Mouse (Mus musculus) hindbrain, embryonic 14.5 days (tissue): ENCODE results near the gene L1td1. TPM values are rescaled to one million over a fixed set of nuclear protein-coding genes. Genes with fewer than 3 reads are reported as not detected.

ENCODE experiments used
- ATAC-seq: fragments of 200-750 bp; cut with Nextera tagmentation; 2 replicates; pipeline ENCODE4 v1.8.0; 2017; ENCODE audit warnings: moderate number of reproducible peaks, mild to moderate bottlenecking, moderate TSS enrichment, moderate library complexity; ENCODE audit not compliant: low FRiP score
- DNase-seq: peaks from one replicate; pipeline ENCODE4 v3.0.0-alpha.2; 2015; ENCODE audit warnings: low spot score
- H3K27ac ChIP-seq: fragments of 300-500 bp; sonication (generic); 2 replicates; pipeline ENCODE4 v1.5.1; 2014; ENCODE audit warnings: mild to moderate bottlenecking, moderate library complexity
- H3K27me3 ChIP-seq: fragments of 300-500 bp; sonication (generic); 2 replicates; pipeline ENCODE4 v1.6.1; 2014; ENCODE audit warnings: mild to moderate bottlenecking, low read length, mixed read lengths; ENCODE audit not compliant: control insufficient read depth, insufficient read depth
- H3K36me3 ChIP-seq: fragments of 300-500 bp; sonication (generic); replicated peaks from 2 replicates; pipeline ENCODE4 v1.6.1; 2014; ENCODE audit not compliant: control insufficient read depth, insufficient read depth
- H3K4me1 ChIP-seq: fragments of 300-500 bp; sonication (generic); replicated peaks from 2 replicates; pipeline ENCODE4 v1.6.1; 2014; ENCODE audit warnings: antibody characterized with exemption, low read length, mixed read lengths; ENCODE audit not compliant: control insufficient read depth, insufficient read depth
- H3K4me2 ChIP-seq: fragments of 300-500 bp; sonication (generic); replicated peaks from 2 replicates; pipeline ENCODE4 v1.6.1; 2014; ENCODE audit warnings: mild to moderate bottlenecking, moderate library complexity
- H3K4me3 ChIP-seq: fragments of 300-500 bp; sonication (generic); replicated peaks from 2 replicates; pipeline ENCODE4 v1.5.1; 2014; ENCODE audit warnings: mild to moderate bottlenecking, low read length
- H3K9ac ChIP-seq: fragments of 300-500 bp; sonication (generic); 2 replicates; pipeline ENCODE4 v1.6.1; 2014
- H3K9me3 ChIP-seq: fragments of 300-500 bp; sonication (generic); 2 replicates; pipeline ENCODE4 v1.6.1; 2016; ENCODE audit warnings: low read length; ENCODE audit not compliant: control insufficient read depth
- WGBS: fragments of 180-500 bp; shearing (Covaris S2); extraction: QIAGEN DNeasy Blood & Tissue Kit; methylation state at CpG from one replicate; pipeline ENCODE4 v1.1.7; 2014; 5-methylcytosine and 5-hydroxymethylcytosine counted together
- polyA plus RNA-seq: library from polyadenylated mRNA; unstranded; fragments of >200 nt; fragmentation: Nextera tagmentation; extraction: Ambion mirVana; gene quantifications from 2 replicates; pipeline ENCODE4 v1.2.1, GENCODE M21; 2014

L1td1 gene
- polyA plus RNA-seq, 1 experiment from 2014 or later = not detected

DNA sequence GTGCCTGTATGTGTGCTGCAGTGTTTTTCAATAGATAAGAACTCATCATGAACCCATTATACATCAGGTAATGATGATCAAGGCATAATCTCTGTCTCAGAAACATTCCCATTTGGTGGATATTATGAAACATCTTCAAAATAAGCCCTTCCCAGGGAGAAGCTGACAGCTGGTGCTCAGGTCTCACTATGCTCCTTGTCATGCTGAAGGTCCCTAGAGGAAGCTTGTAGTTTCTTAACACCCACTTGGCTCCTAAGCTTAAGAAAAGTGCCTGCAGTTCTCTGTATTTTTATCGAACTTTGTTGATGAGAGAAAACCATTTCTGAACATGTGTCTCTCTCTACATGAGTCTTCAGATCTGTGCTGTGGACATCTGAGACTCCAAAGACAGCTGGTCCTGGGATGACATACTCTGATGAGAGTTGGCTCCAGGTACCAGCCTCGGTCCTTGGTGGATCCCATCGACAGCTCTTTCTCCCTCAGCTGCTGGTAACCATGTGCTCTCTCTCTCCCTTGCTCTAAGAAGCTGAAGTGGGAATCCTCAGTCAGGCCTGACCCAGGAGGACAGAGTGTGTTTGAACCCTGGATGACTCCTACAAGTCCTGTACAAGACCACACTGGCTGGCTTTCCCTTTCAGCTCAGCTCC lies 32.5 kb downstream of the L1td1 start:
- ATAC-seq = no peak
- H3K4me2 ChIP-seq = no peak overlapping the region
- no peaks in the 10 kb centered on the region for H3K27me3 ChIP-seq
- H3K9me3 ChIP-seq = no peaks in the 10 kb centered on the region
- 76% methylated on average over 3 of the region's 3 CpGs for WGBS
- no peaks in the 10 kb centered on the region for H3K36me3 ChIP-seq
- H3K4me3 ChIP-seq = no peak overlapping the region
- no peak for DNase-seq
- H3K27ac ChIP-seq = no peak overlapping the region
- 0 out of 2 replicates have a peak, but pooled peaks cover 5% of the 10 kb centered on the region for H3K4me1 ChIP-seq
- H3K9ac ChIP-seq = no peak overlapping the region

GRCm38 (mm10) chr4:98767134-98768133 lies 40.9 kb downstream of the L1td1 start:
- Histone ChIP-seq H3K4me2 (no peak overlapping the region), H3K9me3 (no peaks in the 10 kb centered on the region), H3K27ac (no peak overlapping the region), H3K36me3 (no peaks in the 10 kb centered on the region; the same call in 1 of the 2 replicates), H3K9ac (no peak overlapping the region), H3K4me3 (no peak overlapping the region), H3K27me3 (no peaks in the 10 kb centered on the region), H3K4me1 (no peaks in the 10 kb centered on the region)
- WGBS = 82% methylated on average over 14 of the region's 14 CpGs
- ATAC-seq = no peak
- no peak for DNase-seq

- Histone ChIP-seq H3K9me3 (no peaks in the 10 kb centered on the region), H3K4me3 (no peak overlapping the region), H3K9ac (no peak overlapping the region), H3K4me2 (no peak overlapping the region), H3K4me1 (no peaks in the 10 kb centered on the region; the same call in 1 of the 2 replicates), H3K36me3 (no peaks in the 10 kb centered on the region), H3K27me3 (no peaks in the 10 kb centered on the region), H3K27ac (no peak overlapping the region)
- WGBS = 93% methylated on average over 5 of the region's 5 CpGs
- DNase-seq (no peak), ATAC-seq (no peak)
Observed at GRCm38 (mm10) chr4:98773785-98774184, 47.3 kb downstream of the L1td1 start.

DNA sequence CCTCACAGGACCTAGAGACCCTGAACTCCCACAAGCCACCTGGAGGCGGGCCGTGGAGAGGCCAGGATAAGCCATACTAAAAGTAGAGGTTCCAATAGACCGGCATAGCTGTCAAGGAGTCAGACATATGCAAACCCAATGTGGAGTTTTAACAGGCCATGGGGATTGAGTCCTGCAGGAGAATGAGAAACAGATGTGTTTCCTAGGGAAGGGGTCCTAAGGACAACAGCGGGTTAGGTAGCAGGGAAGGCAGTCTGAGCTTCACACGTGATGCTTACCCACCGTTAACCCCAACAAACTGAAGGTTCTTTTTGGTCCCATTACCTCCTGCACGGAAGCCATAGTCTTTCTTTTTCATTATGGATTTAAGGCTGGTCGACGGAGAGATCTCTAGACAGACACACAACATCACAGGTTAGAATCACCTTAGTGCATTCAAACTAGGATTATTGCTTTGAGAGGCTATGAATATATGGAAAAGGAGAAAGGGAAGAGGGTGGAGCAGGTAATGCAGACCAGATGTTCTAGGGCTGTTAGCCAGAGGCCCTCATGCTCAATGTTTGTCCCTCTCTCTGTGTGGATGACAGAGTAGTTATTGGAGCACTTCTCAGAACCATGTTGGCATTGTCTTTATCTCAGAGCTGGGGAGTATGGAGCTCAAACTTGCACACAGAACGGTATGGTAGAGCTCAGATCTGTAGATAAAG lies 50.3 kb downstream of the L1td1 start:
- WGBS = 89% methylated on average over 10 of the region's 10 CpGs
- no peaks in the 10 kb centered on the region for H3K9me3 ChIP-seq
- no peaks in the 10 kb centered on the region; the same call in 1 of the 2 replicates for H3K4me1 ChIP-seq
- no peak for ATAC-seq
- H3K27ac ChIP-seq = no peak overlapping the region
- no peak overlapping the region for H3K4me3 ChIP-seq
- no peaks in the 10 kb centered on the region for H3K36me3 ChIP-seq
- H3K27me3 ChIP-seq = no peaks in the 10 kb centered on the region; the same call in none of the 2 replicates
- no peak overlapping the region for H3K4me2 ChIP-seq
- H3K9ac ChIP-seq = no peak overlapping the region
- no peak for DNase-seq

GRCm38 (mm10) chr4:98777464-98777863 lies 50.9 kb downstream of the L1td1 start:
- WGBS = 92% methylated on average over 6 of the region's 6 CpGs
- H3K4me1 ChIP-seq = no peaks in the 10 kb centered on the region; the same call in 1 of the 2 replicates
- ATAC-seq (no peak), DNase-seq (no peak)
- no peak overlapping the region for H3K9ac ChIP-seq
- no peaks in the 10 kb centered on the region; the same call in none of the 2 replicates for H3K27me3 ChIP-seq
- H3K4me3 ChIP-seq = no peak overlapping the region
- no peak overlapping the region for H3K27ac ChIP-seq
- H3K9me3 ChIP-seq = no peaks in the 10 kb centered on the region
- no peak overlapping the region for H3K4me2 ChIP-seq
- H3K36me3 ChIP-seq = no peaks in the 10 kb centered on the region

DNA sequence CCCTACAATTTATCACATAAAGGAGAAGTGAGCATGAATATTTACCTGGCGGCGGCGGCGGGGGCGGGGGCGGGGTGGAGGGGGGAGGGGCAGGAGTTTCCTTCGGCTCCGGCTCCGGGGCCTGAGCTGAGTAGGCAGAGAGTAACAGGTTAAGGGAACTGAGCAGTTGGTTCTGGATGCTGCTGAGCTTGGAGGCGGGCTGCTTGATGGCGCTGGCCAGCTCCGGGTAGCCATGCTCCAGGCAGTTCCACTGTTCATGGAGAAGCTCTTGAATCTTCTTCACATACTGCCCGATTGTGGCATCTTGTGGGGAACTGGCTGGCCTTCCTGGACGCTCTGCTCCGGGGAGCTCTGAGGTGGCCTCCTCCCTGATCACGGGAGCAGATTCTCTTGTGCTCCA lies 51.7 kb downstream of the L1td1 start:
- H3K27ac ChIP-seq = no peak overlapping the region
- no peaks in the 10 kb centered on the region; the same call in 1 of the 2 replicates for H3K4me1 ChIP-seq
- peak overlapping the region; percentile 33 for H3K4me2 ChIP-seq
- no peak overlapping the region for H3K4me3 ChIP-seq
- no peaks in the 10 kb centered on the region; the same call in none of the 2 replicates for H3K27me3 ChIP-seq
- H3K9me3 ChIP-seq = no peaks in the 10 kb centered on the region
- 13% methylated on average over 16 of the region's 16 CpGs for WGBS
- H3K36me3 ChIP-seq = no peaks in the 10 kb centered on the region
- H3K9ac ChIP-seq = no peak overlapping the region
- DNase-seq (no peak), ATAC-seq (no peak)

GRCm38 (mm10) chr4:98785851-98786250 lies 59.3 kb downstream of the L1td1 start:
- Histone ChIP-seq H3K9ac (no peak overlapping the region), H3K27me3 (no peaks in the 10 kb centered on the region), H3K27ac (no peak overlapping the region), H3K36me3 (no peaks in the 10 kb centered on the region), H3K4me3 (no peak overlapping the region), H3K4me1 (peaks cover 6% of the 10 kb centered on the region; the same call in 1 of the 2 replicates), H3K4me2 (no peak overlapping the region), H3K9me3 (no peaks in the 10 kb centered on the region)
- no peak for DNase-seq
- WGBS = 45% methylated on average over 8 of the region's 8 CpGs
- no peak for ATAC-seq

- H3K27ac ChIP-seq = no peak overlapping the region
- WGBS = 15% methylated on average over 3 of the region's 3 CpGs
- no peaks in the 10 kb centered on the region for H3K9me3 ChIP-seq
- no peak overlapping the region for H3K4me3 ChIP-seq
- ATAC-seq = no peak
- no peak overlapping the region for H3K9ac ChIP-seq
- H3K4me1 ChIP-seq = peaks cover 6% of the 10 kb centered on the region; the same call in 1 of the 2 replicates
- no peaks in the 10 kb centered on the region for H3K27me3 ChIP-seq
- H3K36me3 ChIP-seq = no peaks in the 10 kb centered on the region
- no peak for DNase-seq
- H3K4me2 ChIP-seq = no peak overlapping the region
Observed at GRCm38 (mm10) chr4:98786281-98786680, 59.7 kb downstream of the L1td1 start.
